Mouse (Mus musculus) left cerebral cortex, postnatal 4 days (tissue): ENCODE data around the gene Spz1. TPM values are rescaled to one million over a fixed set of nuclear protein-coding genes. Genes with fewer than 3 reads are reported as not detected.
"Not testable (repeated sequence)": the region's sequence is repeated elsewhere in the genome, so short reads cannot be mapped to it uniquely, and the experiment has no call there.

ENCODE experiments used
- DNase-seq: peaks from one replicate; pipeline ENCODE4 v3.0.0-alpha.2; 2022
- intact Hi-C: fragments of 180-260 bp; cut with DNase I; formaldehyde crosslinking; loops from one replicate; pipeline ENCODE4 v1.15.1; 2025
- total RNA-seq, 2 experiments: library from RNA; stranded (reverse); gene quantifications; 2 replicates each; pipeline ENCODE4 v1.2.3; 2021

Spz1 gene
- not detected for total RNA-seq

GRCm38 (mm10) chr13:92576072-92576471 lies at the start of gene Spz1:
Gene Spz1, minus strand, starts transcription at chr13:92576172.
- intact Hi-C loops = no loop called here
- DNase-seq = no peak

- intact Hi-C loops = no loop called here
- DNase-seq = no peak
Measured at GRCm38 (mm10) chr13:92616459-92616858, 40.5 kb upstream of the Spz1 start.

- intact Hi-C loops = no loop called here
- no peak for DNase-seq
Measured at GRCm38 (mm10) chr13:92615201-92615600, 39.2 kb upstream of the Spz1 start.

GRCm38 (mm10) chr13:92613094-92613493 lies 37.1 kb upstream of the Spz1 start:
- intact Hi-C loops = no loop called here
- DNase-seq = no peak

GRCm38 (mm10) chr13:92611917-92612316 lies 35.9 kb upstream of the Spz1 start:
- intact Hi-C loops = no loop called here
- DNase-seq = no peak

GRCm38 (mm10) chr13:92611254-92611784 lies 35.3 kb upstream of the Spz1 start:
- intact Hi-C loops = no loop called here
- no peak for DNase-seq

GRCm38 (mm10) chr13:92610311-92611221 lies 34.6 kb upstream of the Spz1 start, which contains the start of gene Serinc5:
Gene Serinc5, plus strand, starts transcription at chr13:92611091.
- DNase-seq = peak; percentile 98
- intact Hi-C loops = no loop called here

- intact Hi-C loops = no loop called here
- DNase-seq = peak; percentile 5
Measured at GRCm38 (mm10) chr13:92609486-92610310, 33.7 kb upstream of the Spz1 start.

- not testable (repeated sequence) for DNase-seq
Measured at GRCm38 (mm10) chr13:92605306-92605705, 29.3 kb upstream of the Spz1 start.

GRCm38 (mm10) chr13:92595424-92595823 lies 19.5 kb upstream of the Spz1 start:
- no peak for DNase-seq
- intact Hi-C loops = no loop called here

More at GRCm38 (mm10) chr13:92605306-92605705, 29.3 kb upstream of the Spz1 start:
- intact Hi-C loops = not testable (repeated sequence)

GRCm38 (mm10) chr13:92594907-92595306 lies 18.9 kb upstream of the Spz1 start:
- intact Hi-C loops = no loop called here
- DNase-seq = no peak

- intact Hi-C loops = no loop called here
Measured at GRCm38 (mm10) chr13:92594481-92594880, 18.5 kb upstream of the Spz1 start.

GRCm38 (mm10) chr13:92593731-92594396 lies 17.9 kb upstream of the Spz1 start:
- intact Hi-C loops = no loop called here
- DNase-seq = no peak

More at GRCm38 (mm10) chr13:92594481-92594880, 18.5 kb upstream of the Spz1 start:
- DNase-seq = peak; percentile 20

GRCm38 (mm10) chr13:92592786-92593635 lies 17.0 kb upstream of the Spz1 start:
- peak; percentile 58 for DNase-seq
- intact Hi-C loops = no loop called here

- intact Hi-C loops = no loop called here
- DNase-seq = no peak
Measured at GRCm38 (mm10) chr13:92592268-92592785, 16.4 kb upstream of the Spz1 start.

GRCm38 (mm10) chr13:92591225-92591624 lies 15.3 kb upstream of the Spz1 start:
- intact Hi-C loops = no loop called here
- DNase-seq = no peak

- DNase-seq = no peak
- intact Hi-C loops = no loop called here
Measured at GRCm38 (mm10) chr13:92589255-92589654, 13.3 kb upstream of the Spz1 start.

- intact Hi-C loops = no loop called here
- no peak for DNase-seq
Measured at GRCm38 (mm10) chr13:92588704-92589103, 12.7 kb upstream of the Spz1 start.

- intact Hi-C loops = no loop called here
- DNase-seq = no peak
Measured at GRCm38 (mm10) chr13:92584094-92584717, 8.2 kb upstream of the Spz1 start.
